Mouse (Mus musculus) heart, embryonic 12.5 days (tissue): ENCODE results near the gene Serpina5. TPM values are rescaled to one million over a fixed set of nuclear protein-coding genes. Genes with fewer than 3 reads are reported as not detected.

ENCODE experiments used
- ATAC-seq: fragments of 200-750 bp; cut with Nextera tagmentation; 2 replicates; pipeline ENCODE4 v1.8.0; 2017; ENCODE audit warnings: moderate TSS enrichment, moderate library complexity; ENCODE audit not compliant: insufficient number of reproducible peaks, low FRiP score
- H3K27ac ChIP-seq: fragments of 300-500 bp; sonication (generic); 2 replicates; pipeline ENCODE4 v1.5.1; 2016; ENCODE audit warnings: mild to moderate bottlenecking, moderate library complexity; ENCODE audit not compliant: poor library complexity, severe bottlenecking
- H3K27me3 ChIP-seq: fragments of 300-500 bp; sonication (generic); replicated peaks from 2 replicates; pipeline ENCODE4 v1.6.1; 2016; ENCODE audit warnings: mild to moderate bottlenecking, moderate library complexity
- H3K36me3 ChIP-seq: fragments of 300-500 bp; sonication (generic); 2 replicates; pipeline ENCODE4 v1.6.1; 2016; ENCODE audit warnings: mild to moderate bottlenecking, moderate library complexity
- H3K4me1 ChIP-seq: fragments of 300-500 bp; sonication (generic); replicated peaks from 2 replicates; pipeline ENCODE4 v1.6.1; 2016; ENCODE audit warnings: mild to moderate bottlenecking
- H3K4me2 ChIP-seq: fragments of 300-500 bp; sonication (generic); 2 replicates; pipeline ENCODE4 v1.6.1; 2016; ENCODE audit warnings: mild to moderate bottlenecking, moderate library complexity
- H3K4me3 ChIP-seq: fragments of 300-500 bp; sonication (generic); 2 replicates; pipeline ENCODE4 v1.5.1; 2016; ENCODE audit warnings: mild to moderate bottlenecking
- H3K9ac ChIP-seq: fragments of 300-500 bp; sonication (generic); 2 replicates; pipeline ENCODE4 v1.6.1; 2016; ENCODE audit warnings: mild to moderate bottlenecking, moderate library complexity
- H3K9me3 ChIP-seq: fragments of 300-500 bp; sonication (generic); replicated peaks from 2 replicates; pipeline ENCODE4 v1.6.1; 2016; ENCODE audit warnings: mild to moderate bottlenecking, moderate library complexity
- WGBS: fragments of 180-500 bp; shearing (Covaris S2); methylation state at CpG from one replicate; pipeline ENCODE4 v1.1.7; 2016; 5-methylcytosine and 5-hydroxymethylcytosine counted together
- polyA plus RNA-seq: library from polyadenylated mRNA; unstranded; fragments of >200 nt; fragmentation: Nextera tagmentation; extraction: Ambion mirVana; gene quantifications from 2 replicates; pipeline ENCODE4 v1.2.1, GENCODE M21; 2016

Gene Serpina5
- polyA plus RNA-seq, 1 experiment from 2014 or later = not detected

DNA sequence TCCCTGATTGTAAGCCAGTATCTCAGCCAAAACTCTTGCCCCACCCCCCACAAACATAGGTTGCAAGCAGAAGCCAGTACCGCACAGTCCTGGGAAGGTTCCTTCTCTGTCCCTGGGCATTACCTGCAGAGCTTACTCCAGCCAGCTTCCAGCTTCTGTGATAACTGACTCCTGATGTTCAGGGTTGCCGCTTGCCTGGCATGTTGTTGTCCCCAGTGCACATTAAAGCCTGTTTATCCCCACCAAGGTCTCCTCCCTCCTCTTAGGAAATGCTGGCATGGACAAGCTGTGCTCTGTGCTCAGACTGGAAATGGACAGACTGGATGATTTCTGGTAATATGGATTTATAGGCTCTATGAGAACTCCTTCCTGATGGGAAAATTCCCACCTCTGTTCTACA lies 52.7 kb downstream of the Serpina5 start, which contains the start of gene Serpina3c:
Gene Serpina3c, minus strand, starts transcription at position 215 of the 400 bp plus-strand sequence.
- Histone ChIP-seq H3K4me1 (no peaks in the 10 kb centered on the region), H3K4me3 (no peak within 1 kb of the TSS), H3K27me3 (no peaks in the 10 kb centered on the region), H3K4me2 (no peak within 1 kb of the TSS), H3K9ac (no peak within 1 kb of the TSS), H3K36me3 (no peaks in the 10 kb centered on the region), H3K9me3 (0 out of 2 replicates have a peak, but pooled peaks cover 7% of the 10 kb centered on the region), H3K27ac (no peak within 1 kb of the TSS)
- 88% methylated on average over 2 of the region's 2 CpGs for WGBS
- no peak for ATAC-seq

Other genes starting within 250 kb of the Serpina5 start
- 0.48 and 3.8 TPM in 2 replicates for gene Serpina1a, start 237.6 kb upstream of the Serpina5 start, polyA plus RNA-seq
- gene Serpina1c, start 196.2 kb upstream of the Serpina5 start, polyA plus RNA-seq = 0.34 TPM in 1 of 2 replicates, not detected in the other
- gene Serpina1e, start 142.1 kb upstream of the Serpina5 start, polyA plus RNA-seq = 0.17 and 0.32 TPM in 2 replicates
- not detected in 2 replicates for gene Serpina11, start 111.2 kb upstream of the Serpina5 start, polyA plus RNA-seq
- gene Serpina9, start 87.4 kb upstream of the Serpina5 start, polyA plus RNA-seq = 0.17 and 0.28 TPM in 2 replicates
- not detected in 2 replicates for gene Serpina12, start 56.7 kb upstream of the Serpina5 start, polyA plus RNA-seq
- not detected in 2 replicates for gene Serpina3a, start 11.6 kb downstream of the Serpina5 start, polyA plus RNA-seq
- gene Serpina3b, start 26.9 kb downstream of the Serpina5 start, polyA plus RNA-seq = 0.09 and 0.10 TPM in 2 replicates
- 0.13 TPM in 1 of 2 replicates, not detected in the other for gene Serpina3c, start 52.8 kb downstream of the Serpina5 start, polyA plus RNA-seq
- gene Serpina3f, start 113.4 kb downstream of the Serpina5 start, polyA plus RNA-seq = 0.09 TPM in 1 of 2 replicates, not detected in the other
- 1.3 and 1.4 TPM in 2 replicates for gene Serpina3g, start 135.1 kb downstream of the Serpina5 start, polyA plus RNA-seq
- 0.12 and 0.32 TPM in 2 replicates for gene Serpina3i, start 162.0 kb downstream of the Serpina5 start, polyA plus RNA-seq
- not detected in 2 replicates for gene Serpina3j, start 213.4 kb downstream of the Serpina5 start, polyA plus RNA-seq
- not detected in 2 replicates for gene Serpina3k, start 237.4 kb downstream of the Serpina5 start, polyA plus RNA-seq
- gene Serpina3m, start 237.4 kb downstream of the Serpina5 start, polyA plus RNA-seq = not detected in 2 replicates